9 mouse cellular contexts compared by ENCODE assay signal in genomic region chr3:152089178-152089577, GRCm38 (mm10).
DNase-seq lines count a peak whose midpoint lies in the region; ATAC-seq lines count a peak whose summit lies in the region.
"Had no signal": no experiment of that assay in that cellular context is flagged by ENCODE, and none has a peak within 500 bp of the region (broad histone marks: within the 10 kb centered on the region; RNA-seq: fewer than 3 reads in every experiment).

No protein-coding gene starts in this region.

- H3K27me3 ChIP-seq in heart, embryonic 11.5 days (ENCODE audit: control insufficient read depth, insufficient read depth, low read length), result no peaks in the 10 kb centered on the region
- H3K27me3 ChIP-seq in forebrain, embryonic 13.5 days, result no peaks in the 10 kb centered on the region
- H3K27me3 ChIP-seq: lung, embryonic 15.5 days had no signal

- H3K4me2 ChIP-seq in heart, embryonic 11.5 days, result no peak overlapping the region
- H3K4me2 ChIP-seq in forebrain, embryonic 13.5 days, result no peak overlapping the region
- H3K4me2 ChIP-seq: lung, embryonic 15.5 days had no signal

- H3K27ac ChIP-seq in heart, embryonic 11.5 days (ENCODE audit: low read depth, low read length), result no peak overlapping the region
- no peak overlapping the region for H3K27ac ChIP-seq in forebrain, embryonic 13.5 days
- H3K27ac ChIP-seq: lung, embryonic 15.5 days had no signal

- no peak overlapping the region for H3K9ac ChIP-seq in heart, embryonic 11.5 days (ENCODE audit: low read depth, low read length)
- H3K9ac ChIP-seq in forebrain, embryonic 13.5 days, result no peak overlapping the region
- H3K9ac ChIP-seq: lung, embryonic 15.5 days had no signal

- peak; percentile 90 for DNase-seq in heart, adult 11 months
- DNase-seq in A20 (ENCODE audit: low read depth, low spot score), result peak; percentile 43
- DNase-seq in R1 (ENCODE audit: low read depth, low spot score), result peak; percentile 53
- DNase-seq in kidney, adult 9 months, result peak; percentile 70
- DNase-seq in thymus, postnatal 25 days, result peak; percentile 33

- no peaks in the 10 kb centered on the region for H3K4me1 ChIP-seq in heart, embryonic 11.5 days (ENCODE audit: control insufficient read depth, insufficient read depth, low read length)
- H3K4me1 ChIP-seq in forebrain, embryonic 13.5 days, result no peaks in the 10 kb centered on the region
- H3K4me1 ChIP-seq: lung, embryonic 15.5 days had no signal

- ATAC-seq in heart, embryonic 11.5 days (replicated peaks; ENCODE audit: insufficient number of reproducible peaks, low FRiP score, low TSS enrichment), result no peak; the same call in 1 of the 2 replicates
- peak; percentile 66 for ATAC-seq in forebrain, embryonic 13.5 days
- ATAC-seq in megakaryocyte progenitor cell, adult 5-6 weeks (replicated peaks; ENCODE audit: poor library complexity), result peak; percentile 94

- H3K9me3 ChIP-seq in heart, embryonic 11.5 days (replicated peaks; ENCODE audit: control insufficient read depth, low read length), result no peaks in the 10 kb centered on the region
- no peaks in the 10 kb centered on the region for H3K9me3 ChIP-seq in forebrain, embryonic 13.5 days (replicated peaks)
- H3K9me3 ChIP-seq: lung, embryonic 15.5 days had no signal

- no peak overlapping the region for H3K4me3 ChIP-seq in heart, embryonic 11.5 days (ENCODE audit: low read depth, low read length)
- H3K4me3 ChIP-seq in forebrain, embryonic 13.5 days, result no peak overlapping the region
- H3K4me3 ChIP-seq: lung, embryonic 15.5 days had no signal

- H3K36me3 ChIP-seq in heart, embryonic 11.5 days (ENCODE audit: control insufficient read depth, insufficient read depth, low read length), result no peaks in the 10 kb centered on the region
- no peaks in the 10 kb centered on the region for H3K36me3 ChIP-seq in forebrain, embryonic 13.5 days (ENCODE audit: poor library complexity, severe bottlenecking)
- H3K36me3 ChIP-seq: lung, embryonic 15.5 days had no signal

- WGBS in heart, embryonic 11.5 days (ENCODE audit: insufficient replicate concordance), result 8% methylated on average over 4 of the region's 4 CpGs
- 6% methylated on average over 4 of the region's 4 CpGs for WGBS in forebrain, embryonic 13.5 days

Comparison
In these comparisons a context has a peak if more than half of its experiments do, and no peak if none do; other contexts are left out.
1. DNase-seq: peak in every context shown above with its lines; median percentile 90 in heart, adult 11 months; 70 in kidney, adult 9 months; 53 in R1; 43 in A20; 33 in thymus, postnatal 25 days.